Mouse (Mus musculus): ENCODE measurements around the gene Sdhc. TPM values are rescaled to one million over a fixed set of nuclear protein-coding genes. Genes with fewer than 3 reads are reported as not detected.

Sdhc gene
- total and polyA plus RNA-seq, 2 experiments, result 194 to 375 TPM

GRCm38 (mm10) chr1:171193093-171193840 lies 42.9 kb upstream of the Sdhc start:
- 61% methylated on average over 18 of the region's 18 CpGs for WGBS
- no peak overlapping the region for H3K27ac ChIP-seq (replicated peaks; ENCODE audit: insufficient read depth, low read depth, low read length)
- no peak for DNase-seq (ENCODE audit: extremely low read depth, low read depth, low spot score)
- no peaks in the 10 kb centered on the region for H3K36me3 ChIP-seq (ENCODE audit: control insufficient read depth, insufficient read depth, low read length)
- H3K4me3 ChIP-seq (ENCODE audit: insufficient read depth, low read depth, low read length), result no peak overlapping the region
- H3K27me3 ChIP-seq (ENCODE audit: control insufficient read depth, insufficient read depth, low read length), result no peaks in the 10 kb centered on the region
- TF ChIP-seq CTCF (IDR thresholded peaks at IDR 0.05; ENCODE audit: low read depth, low read length) (no peak), POLR2A (IDR thresholded peaks at IDR 0.05; ENCODE audit: extremely low read depth, insufficient read depth, low read length) (no peak)
- H3K9ac ChIP-seq (ENCODE audit: low read depth, low read length), result no peak overlapping the region
- peaks cover 2% of the 10 kb centered on the region; the same call in 1 of the 2 replicates for H3K4me1 ChIP-seq (ENCODE audit: control insufficient read depth, insufficient read depth, low read length)
- H3K79me2 ChIP-seq (ENCODE audit: control insufficient read depth, insufficient read depth, low read length), result peaks cover 2% of the 10 kb centered on the region; the same call in 1 of the 2 replicates

GRCm38 (mm10) chr1:171192283-171192682 lies 41.9 kb upstream of the Sdhc start:
- H3K4me1 ChIP-seq (ENCODE audit: control insufficient read depth, insufficient read depth, low read length), result peaks cover 2% of the 10 kb centered on the region; the same call in 1 of the 2 replicates
- no peak for TF ChIP-seq CTCF (IDR thresholded peaks at IDR 0.05; ENCODE audit: low read depth, low read length)
- no peak for TF ChIP-seq POLR2A (IDR thresholded peaks at IDR 0.05; ENCODE audit: extremely low read depth, insufficient read depth, low read length)
- H3K27me3 ChIP-seq (ENCODE audit: control insufficient read depth, insufficient read depth, low read length), result no peaks in the 10 kb centered on the region
- no peak overlapping the region for H3K9ac ChIP-seq (ENCODE audit: low read depth, low read length)
- H3K27ac ChIP-seq (replicated peaks; ENCODE audit: insufficient read depth, low read depth, low read length), result no peak overlapping the region
- no peak overlapping the region for H3K4me3 ChIP-seq (ENCODE audit: insufficient read depth, low read depth, low read length)
- H3K36me3 ChIP-seq (ENCODE audit: control insufficient read depth, insufficient read depth, low read length), result no peaks in the 10 kb centered on the region
- peaks cover 2% of the 10 kb centered on the region; the same call in 1 of the 2 replicates for H3K79me2 ChIP-seq (ENCODE audit: control insufficient read depth, insufficient read depth, low read length)
- WGBS, result 84% methylated on average over 10 of the region's 10 CpGs
- DNase-seq (ENCODE audit: extremely low read depth, low read depth, low spot score), result no peak

GRCm38 (mm10) chr1:171190832-171191231 lies 40.4 kb upstream of the Sdhc start:
- H3K27me3 ChIP-seq (ENCODE audit: control insufficient read depth, insufficient read depth, low read length), result no peaks in the 10 kb centered on the region
- TF ChIP-seq POLR2A (IDR thresholded peaks at IDR 0.05; ENCODE audit: extremely low read depth, insufficient read depth, low read length), result no peak
- TF ChIP-seq CTCF (IDR thresholded peaks at IDR 0.05; ENCODE audit: low read depth, low read length), result no peak

GRCm38 (mm10) chr1:171189476-171190114 lies 39.2 kb upstream of the Sdhc start:
- Histone ChIP-seq H3K36me3 (ENCODE audit: control insufficient read depth, insufficient read depth, low read length) (no peaks in the 10 kb centered on the region), H3K27ac (replicated peaks; ENCODE audit: insufficient read depth, low read depth, low read length) (no peak overlapping the region), H3K79me2 (ENCODE audit: control insufficient read depth, insufficient read depth, low read length) (peaks cover 4% of the 10 kb centered on the region; the same call in 1 of the 2 replicates), H3K9ac (ENCODE audit: low read depth, low read length) (no peak overlapping the region), H3K4me3 (ENCODE audit: insufficient read depth, low read depth, low read length) (no peak overlapping the region), H3K4me1 (ENCODE audit: control insufficient read depth, insufficient read depth, low read length) (no peaks in the 10 kb centered on the region), H3K27me3 (ENCODE audit: control insufficient read depth, insufficient read depth, low read length) (no peaks in the 10 kb centered on the region)
- no peak for DNase-seq (ENCODE audit: extremely low read depth, low read depth, low spot score)
- WGBS, result 79% methylated on average over 14 of the region's 14 CpGs
- TF ChIP-seq CTCF (IDR thresholded peaks at IDR 0.05; ENCODE audit: low read depth, low read length) (no peak), POLR2A (IDR thresholded peaks at IDR 0.05; ENCODE audit: extremely low read depth, insufficient read depth, low read length) (no peak)

More at GRCm38 (mm10) chr1:171190832-171191231, 40.4 kb upstream of the Sdhc start:
- Histone ChIP-seq H3K27ac (replicated peaks; ENCODE audit: insufficient read depth, low read depth, low read length) (no peak overlapping the region), H3K36me3 (ENCODE audit: control insufficient read depth, insufficient read depth, low read length) (no peaks in the 10 kb centered on the region), H3K9ac (ENCODE audit: low read depth, low read length) (no peak overlapping the region), H3K79me2 (ENCODE audit: control insufficient read depth, insufficient read depth, low read length) (peaks cover under 1% of the 10 kb centered on the region; the same call in 1 of the 2 replicates), H3K4me1 (ENCODE audit: control insufficient read depth, insufficient read depth, low read length) (no peaks in the 10 kb centered on the region), H3K4me3 (ENCODE audit: insufficient read depth, low read depth, low read length) (no peak overlapping the region)
- WGBS, result 99% methylated on average over 9 of the region's 9 CpGs
- no peak for DNase-seq (ENCODE audit: extremely low read depth, low read depth, low spot score)

GRCm38 (mm10) chr1:171189046-171189445 lies 38.6 kb upstream of the Sdhc start:
- H3K4me1 ChIP-seq (ENCODE audit: control insufficient read depth, insufficient read depth, low read length), result peaks cover 2% of the 10 kb centered on the region; the same call in 1 of the 2 replicates
- H3K79me2 ChIP-seq (ENCODE audit: control insufficient read depth, insufficient read depth, low read length), result peaks cover 4% of the 10 kb centered on the region; the same call in 1 of the 2 replicates
- no peaks in the 10 kb centered on the region for H3K36me3 ChIP-seq (ENCODE audit: control insufficient read depth, insufficient read depth, low read length)
- WGBS, result 54% methylated on average over 8 of the region's 8 CpGs
- no peak overlapping the region for H3K4me3 ChIP-seq (ENCODE audit: insufficient read depth, low read depth, low read length)
- no peaks in the 10 kb centered on the region for H3K27me3 ChIP-seq (ENCODE audit: control insufficient read depth, insufficient read depth, low read length)
- H3K27ac ChIP-seq (replicated peaks; ENCODE audit: insufficient read depth, low read depth, low read length), result no peak overlapping the region
- H3K9ac ChIP-seq (ENCODE audit: low read depth, low read length), result no peak overlapping the region
- no peak for TF ChIP-seq CTCF (IDR thresholded peaks at IDR 0.05; ENCODE audit: low read depth, low read length)
- no peak for DNase-seq (ENCODE audit: extremely low read depth, low read depth, low spot score)
